Mouse (Mus musculus) forebrain, postnatal 0 days (tissue): ENCODE measurements around the gene Fzr1. TPM values are rescaled to one million over a fixed set of nuclear protein-coding genes. Genes with fewer than 3 reads are reported as not detected.

ENCODE experiments used
- ATAC-seq: fragments of 200-750 bp; cut with Nextera tagmentation; 2 replicates; pipeline ENCODE4 v1.8.0; 2017; ENCODE audit warnings: mild to moderate bottlenecking, moderate library complexity
- DNase-seq: peaks from one replicate; pipeline ENCODE4 v3.0.0-alpha.2; 2015
- H3K27ac ChIP-seq: fragments of 300-500 bp; sonication (generic); 2 replicates; pipeline ENCODE4 v1.5.1; 2014; ENCODE audit warnings: low read depth, mild to moderate bottlenecking, antibody characterized with exemption, low read length, moderate library complexity, mixed read lengths
- H3K27me3 ChIP-seq: fragments of 300-500 bp; sonication (generic); 2 replicates; pipeline ENCODE4 v1.6.1; 2014; ENCODE audit warnings: mild to moderate bottlenecking, low read length, mixed read lengths; ENCODE audit not compliant: insufficient read depth
- H3K36me3 ChIP-seq: fragments of 300-500 bp; sonication (generic); 2 replicates; pipeline ENCODE4 v1.6.1; 2014; ENCODE audit warnings: mild to moderate bottlenecking, moderate library complexity; ENCODE audit not compliant: insufficient read depth
- H3K4me1 ChIP-seq: fragments of 300-500 bp; sonication (generic); 2 replicates; pipeline ENCODE4 v1.6.1; 2014; ENCODE audit warnings: antibody characterized with exemption; ENCODE audit not compliant: insufficient read depth
- H3K4me2 ChIP-seq: fragments of 300-500 bp; sonication (generic); 2 replicates; pipeline ENCODE4 v1.6.1; 2014; ENCODE audit warnings: low read depth, mild to moderate bottlenecking, moderate library complexity
- H3K4me3 ChIP-seq: fragments of 300-500 bp; sonication (generic); 2 replicates; pipeline ENCODE4 v1.5.1; 2014; ENCODE audit warnings: low read depth, low read length, mixed read lengths
- H3K9ac ChIP-seq: fragments of 300-500 bp; sonication (generic); 2 replicates; pipeline ENCODE4 v1.6.1; 2014; ENCODE audit warnings: mild to moderate bottlenecking
- H3K9me3 ChIP-seq: fragments of 300-500 bp; sonication (generic); 2 replicates; pipeline ENCODE4 v1.6.1; 2016; ENCODE audit warnings: low read length
- CTCF ChIP-seq: sonication (generic); IDR thresholded peaks from 2 replicates; pipeline ENCODE4 v1.5.1; 2016; ENCODE audit warnings: antibody characterized with exemption, control low read depth, low read depth
- WGBS: fragments of 180-500 bp; shearing (Covaris S2); extraction: QIAGEN DNeasy Blood & Tissue Kit; methylation state at CpG from one replicate; pipeline ENCODE4 v1.1.7; 2014; 5-methylcytosine and 5-hydroxymethylcytosine counted together
- polyA plus RNA-seq: library from polyadenylated mRNA; unstranded; fragments of >200 nt; fragmentation: Nextera tagmentation; extraction: Ambion mirVana; gene quantifications from 2 replicates; pipeline ENCODE4 v1.2.1, GENCODE M21; 2015
- total RNA-seq: library from RNA; depleted of rRNA; stranded (reverse); fragments of >200 nt; gene quantifications from 2 replicates; pipeline ENCODE4 v1.2.3, GENCODE M21; 2014; rRNA removed

Gene Fzr1
- total RNA-seq (60.2 and 67.2 TPM in 2 replicates), polyA plus RNA-seq (128 and 132 TPM in 2 replicates)

GRCm38 (mm10) chr10:81377793-81378552, at the start of gene Fzr1:
Gene Fzr1, minus strand, starts transcription at chr10:81378516.
- Histone ChIP-seq H3K9me3 (no peaks in the 10 kb centered on the region), H3K4me3 (peak within 1 kb of the TSS; percentile 71), H3K9ac (peak within 1 kb of the TSS; percentile 81), H3K36me3 (peaks cover 18% of the 10 kb centered on the region; the same call in 1 of the 2 replicates), H3K4me2 (peak within 1 kb of the TSS; percentile 92), H3K27ac (peak within 1 kb of the TSS; percentile 87), H3K4me1 (peaks cover 22% of the 10 kb centered on the region), H3K27me3 (no peaks in the 10 kb centered on the region)
- ATAC-seq (no peak), DNase-seq (no peak)
- TF ChIP-seq CTCF = no peak
- 2% methylated on average over 57 of the region's 59 CpGs for WGBS

GRCm38 (mm10) chr10:81427804-81428506, 49.6 kb upstream of the Fzr1 start:
- Histone ChIP-seq H3K4me1 (peaks cover 5% of the 10 kb centered on the region; the same call in 1 of the 2 replicates), H3K9me3 (no peaks in the 10 kb centered on the region), H3K4me2 (no peak overlapping the region), H3K4me3 (no peak overlapping the region), H3K9ac (no peak overlapping the region), H3K27me3 (no peaks in the 10 kb centered on the region), H3K36me3 (no peaks in the 10 kb centered on the region), H3K27ac (no peak overlapping the region)
- DNase-seq (no peak), ATAC-seq (no peak)
- TF ChIP-seq CTCF = no peak
- 79% methylated on average over 8 of the region's 8 CpGs for WGBS

DNA sequence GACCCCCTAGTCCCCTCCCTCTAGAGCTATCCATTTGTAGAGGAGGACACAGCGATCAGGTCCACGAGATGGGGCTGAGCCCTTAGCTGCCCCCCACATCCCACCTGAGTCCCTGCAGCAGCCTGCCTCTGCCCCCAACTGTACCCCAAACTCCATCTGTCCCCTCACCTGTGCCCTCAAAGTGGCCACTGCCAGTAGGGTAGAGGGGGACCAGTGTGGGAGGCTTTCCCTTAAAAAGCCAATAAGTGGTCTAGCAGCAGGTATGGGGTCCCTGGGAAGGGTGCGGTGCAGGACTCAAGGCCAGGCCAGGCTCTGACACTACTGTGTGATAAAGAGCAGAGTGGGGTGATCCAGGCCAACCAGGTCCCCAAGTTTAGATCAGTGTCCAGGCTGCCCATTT, 49.0 kb upstream of the Fzr1 start:
- H3K4me1 ChIP-seq = 0 out of 2 replicates have a peak, but pooled peaks cover under 1% of the 10 kb centered on the region
- no peaks in the 10 kb centered on the region for H3K9me3 ChIP-seq
- H3K4me2 ChIP-seq = peak overlapping the region; percentile 74
- ATAC-seq = no peak
- no peak overlapping the region for H3K27ac ChIP-seq
- H3K27me3 ChIP-seq = no peaks in the 10 kb centered on the region
- peak overlapping the region; percentile 36 for H3K4me3 ChIP-seq
- 36% methylated on average over 3 of the region's 3 CpGs for WGBS
- no peak for DNase-seq
- no peaks in the 10 kb centered on the region for H3K36me3 ChIP-seq
- no peak for TF ChIP-seq CTCF
- H3K9ac ChIP-seq = no peak overlapping the region

DNA sequence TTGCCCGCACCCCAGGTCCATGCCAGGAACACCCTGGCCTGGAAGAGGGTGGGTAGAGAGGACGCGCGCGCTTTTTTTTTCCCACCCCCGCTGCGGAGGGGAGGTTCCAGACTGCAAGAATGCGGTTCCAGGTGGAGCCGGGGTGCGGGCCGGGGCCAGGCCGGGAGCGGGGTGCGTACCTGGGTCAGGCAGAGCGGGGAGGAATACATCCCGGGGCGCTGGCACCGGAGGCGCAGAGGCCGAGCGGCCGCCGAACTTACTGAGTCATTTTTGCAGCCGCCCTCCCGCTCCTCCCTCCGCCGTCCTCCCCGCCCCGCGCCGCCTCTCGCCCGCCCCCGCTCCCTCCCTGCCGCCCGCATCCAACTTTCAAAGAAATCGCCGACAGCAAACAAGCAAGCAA, 48.6 kb upstream of the Fzr1 start:
- no peak for DNase-seq

DNA sequence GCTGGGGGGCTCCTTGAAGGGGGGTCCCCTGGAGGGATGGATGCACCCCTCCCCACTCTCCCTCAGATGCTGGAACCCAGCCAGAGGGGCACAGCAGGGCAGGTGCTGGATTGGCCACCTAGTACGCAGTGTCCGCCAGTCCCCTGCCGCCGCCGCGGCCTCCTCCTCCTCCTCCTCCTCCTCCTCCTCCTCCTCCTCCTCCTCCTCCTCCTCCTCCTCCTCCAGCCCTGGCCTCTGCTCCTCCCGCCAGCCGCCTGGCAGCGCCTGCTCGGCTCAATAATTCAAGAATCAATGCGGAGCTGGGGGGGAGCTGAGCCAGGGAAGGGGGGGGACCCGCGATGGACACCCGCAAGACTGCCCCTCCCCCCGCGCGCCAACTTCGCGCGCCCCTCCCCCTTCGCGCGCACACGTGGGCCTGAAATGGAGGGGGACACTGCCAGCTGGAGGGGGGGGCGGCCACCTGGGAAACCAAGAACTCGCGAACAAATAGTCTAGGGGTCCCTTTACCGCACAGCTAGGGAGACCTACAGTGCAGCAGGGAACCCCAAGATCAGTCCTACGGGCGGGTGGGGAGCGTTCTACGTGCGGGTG, 47.9 kb upstream of the Fzr1 start:
- H3K4me2 ChIP-seq = peak overlapping the region; percentile 74
- no peaks in the 10 kb centered on the region for H3K4me1 ChIP-seq
- DNase-seq = no peak
- H3K9me3 ChIP-seq = no peaks in the 10 kb centered on the region
- H3K4me3 ChIP-seq = peak overlapping the region; percentile 36
- no peaks in the 10 kb centered on the region for H3K36me3 ChIP-seq
- 0 out of 2 replicates have a peak overlapping the region, but pooled peaks have one; percentile 4 for H3K27ac ChIP-seq
- no peaks in the 10 kb centered on the region for H3K27me3 ChIP-seq
- H3K9ac ChIP-seq = peak overlapping the region; percentile 43
- WGBS = 5% methylated on average over 22 of the region's 33 CpGs
- TF ChIP-seq CTCF = no peak
- no peak for ATAC-seq

More for the DNA sequence above, 48.6 kb upstream of the Fzr1 start:
- 2% methylated on average over 37 of the region's 38 CpGs for WGBS
- Histone ChIP-seq H3K9me3 (no peaks in the 10 kb centered on the region), H3K4me1 (no peaks in the 10 kb centered on the region), H3K4me2 (peak overlapping the region; percentile 74), H3K27ac (no peak overlapping the region), H3K36me3 (no peaks in the 10 kb centered on the region), H3K9ac (peak overlapping the region; percentile 43), H3K27me3 (no peaks in the 10 kb centered on the region), H3K4me3 (peak overlapping the region; percentile 36)
- no peak for TF ChIP-seq CTCF
- no peak for ATAC-seq

DNA sequence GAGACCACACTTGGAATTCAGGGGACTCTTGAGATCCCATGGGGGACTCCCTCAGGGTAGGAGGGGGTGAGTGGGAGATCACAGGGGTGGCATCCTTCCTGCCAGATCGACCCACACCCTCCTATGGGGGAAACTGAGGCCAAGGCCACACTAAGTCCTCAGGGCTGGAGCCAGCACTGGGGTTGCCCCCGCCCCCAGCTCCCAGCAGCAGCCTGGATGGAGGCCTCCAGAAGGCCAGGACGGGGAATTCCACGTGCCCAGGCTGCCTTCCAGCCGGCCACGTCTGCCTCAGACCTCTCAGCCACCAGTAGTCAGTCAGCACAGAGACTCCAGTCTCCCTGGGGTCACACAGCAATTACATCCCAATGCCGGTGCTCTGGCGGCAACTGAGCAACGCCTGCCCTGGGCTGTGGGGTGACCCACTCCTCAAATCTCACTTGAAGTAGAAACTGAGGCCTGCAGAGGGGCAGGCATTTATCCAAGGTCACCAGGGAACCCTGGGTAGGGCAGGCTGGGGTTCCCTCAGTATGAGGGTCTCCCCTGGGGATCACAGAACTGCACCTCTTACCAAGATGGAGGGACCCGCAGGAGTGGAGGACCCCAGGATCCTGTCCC, 47.0 kb upstream of the Fzr1 start:
- Histone ChIP-seq H3K4me3 (no peak overlapping the region), H3K9me3 (no peaks in the 10 kb centered on the region), H3K9ac (no peak overlapping the region), H3K4me1 (no peaks in the 10 kb centered on the region), H3K27ac (no peak overlapping the region), H3K36me3 (peaks cover under 1% of the 10 kb centered on the region; the same call in 1 of the 2 replicates), H3K27me3 (no peaks in the 10 kb centered on the region), H3K4me2 (peak overlapping the region; percentile 74)
- ATAC-seq (no peak), DNase-seq (no peak)
- no peak for TF ChIP-seq CTCF
- 29% methylated on average over 10 of the region's 10 CpGs for WGBS
